Mouse (Mus musculus) olfactory bulb, adult 2 months (tissue): ENCODE results near the gene Cbfb.

Experiments used
- CTCF ChIP-seq: fragments of 200-500 bp; IDR thresholded peaks from 2 replicates; pipeline ENCODE4 v1.5.1; 2012; ENCODE audit warnings: low read depth, mild to moderate bottlenecking, low read length, moderate library complexity; ENCODE audit not compliant: insufficient read depth
- POLR2A ChIP-seq: fragments of 200-500 bp; IDR thresholded peaks from 2 replicates; pipeline ENCODE4 v1.6.1; 2012; ENCODE audit warnings: mild to moderate bottlenecking, low read depth, low read length, moderate library complexity; ENCODE audit not compliant: insufficient read depth

- TF ChIP-seq CTCF, result no peak
- no peak for TF ChIP-seq POLR2A
These were observed 47.5 kb downstream of the Cbfb start for GRCm38 (mm10) chr8:105217926-105218522.
